Mouse (Mus musculus) layer of hippocampus, adult 9-10 months (tissue): ENCODE data around the gene Med18.
"Not testable (repeated sequence)": the region's sequence is repeated elsewhere in the genome, so short reads cannot be mapped to it uniquely, and the experiment has no call there.

Source experiments
- DNase-seq: peaks from one replicate; pipeline ENCODE4 v3.0.0; 2022; ENCODE audit warnings: low spot score

Med18 gene

DNA sequence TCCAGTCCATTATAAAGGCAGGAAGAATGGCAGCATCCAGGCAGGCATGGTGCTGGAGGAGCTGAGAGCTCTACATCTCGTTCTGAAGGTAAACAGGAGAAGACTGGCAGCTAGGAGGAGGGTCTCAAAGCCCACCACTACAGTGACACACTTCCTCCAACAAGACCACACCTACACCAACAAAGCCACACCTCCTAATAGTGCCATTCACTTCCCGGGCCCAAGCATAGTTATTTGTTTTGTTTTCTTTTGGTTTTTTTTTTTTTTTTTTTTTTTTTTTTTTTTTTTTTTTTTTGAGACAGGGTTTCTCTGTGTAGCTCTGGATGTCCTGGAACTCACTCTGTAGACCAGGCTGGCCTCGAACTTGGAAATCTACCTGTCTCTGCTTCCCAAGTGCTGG lies 18.4 kb upstream of the Med18 start:
- DNase-seq = not testable (repeated sequence)

DNA sequence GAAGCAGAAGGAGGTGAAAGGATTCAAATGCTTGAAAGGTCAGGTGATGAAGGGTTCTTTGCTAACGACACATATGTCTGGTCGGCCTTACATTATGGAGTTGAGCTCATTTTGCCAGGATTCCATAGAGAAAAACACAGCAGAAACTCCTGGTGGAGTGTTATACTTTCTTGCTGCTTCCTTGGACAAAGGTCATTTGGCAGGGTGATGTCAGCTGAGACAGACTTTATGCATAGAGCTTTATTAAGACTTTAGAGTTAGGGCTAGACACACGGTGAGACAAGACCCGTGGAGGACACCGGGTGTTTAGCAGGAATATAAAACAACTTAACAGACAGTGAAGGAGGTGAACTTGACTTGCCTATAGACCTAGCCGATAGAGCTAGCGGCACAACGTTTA lies 14.1 kb upstream of the Med18 start:
- no peak for DNase-seq

DNA sequence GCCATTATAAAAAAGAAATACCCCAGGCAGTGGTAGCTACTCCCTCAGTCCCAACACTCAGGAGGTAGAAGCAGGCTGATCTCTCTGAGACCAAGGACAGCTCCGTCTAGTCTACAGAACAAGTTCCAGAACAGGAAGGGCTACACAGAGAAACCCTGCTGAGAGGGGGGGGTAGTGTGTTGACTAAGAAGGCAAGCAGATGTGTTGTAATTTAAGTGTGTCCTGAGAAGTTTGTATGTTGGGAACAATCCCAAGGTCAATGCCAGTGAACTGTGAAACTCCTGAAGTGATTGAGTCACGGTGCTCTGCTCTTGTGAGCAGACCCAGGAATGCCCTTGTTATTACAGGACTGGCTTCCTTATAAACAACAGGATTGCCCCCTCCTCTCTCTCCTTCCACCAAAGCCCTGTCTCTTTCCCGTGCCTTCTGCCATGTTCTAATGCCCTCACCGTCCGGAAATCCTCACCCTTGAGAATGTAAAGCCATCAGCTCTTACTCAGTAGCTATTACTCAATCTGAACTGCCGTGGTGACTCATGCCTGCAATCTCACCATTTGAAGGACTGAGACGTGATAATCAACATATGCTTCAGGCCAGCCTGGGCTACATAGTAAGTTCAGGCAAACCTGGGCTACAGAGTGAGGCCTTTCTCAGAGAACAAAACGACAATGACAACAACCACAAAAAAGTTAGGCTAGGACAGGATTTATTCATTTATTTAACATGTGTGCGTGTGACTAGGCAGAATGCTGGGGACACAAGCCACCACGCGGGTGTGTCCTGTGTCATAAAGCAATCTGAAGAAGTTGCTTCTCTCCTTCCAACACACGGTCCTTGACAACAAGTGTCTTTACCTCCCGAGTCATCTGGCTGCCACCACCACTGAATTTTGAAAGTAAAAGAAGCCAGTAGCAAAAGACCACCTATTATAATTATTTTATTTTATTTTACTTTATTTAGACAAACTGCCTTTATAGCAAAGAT lies 12.5 kb upstream of the Med18 start:
- no peak for DNase-seq

DNA sequence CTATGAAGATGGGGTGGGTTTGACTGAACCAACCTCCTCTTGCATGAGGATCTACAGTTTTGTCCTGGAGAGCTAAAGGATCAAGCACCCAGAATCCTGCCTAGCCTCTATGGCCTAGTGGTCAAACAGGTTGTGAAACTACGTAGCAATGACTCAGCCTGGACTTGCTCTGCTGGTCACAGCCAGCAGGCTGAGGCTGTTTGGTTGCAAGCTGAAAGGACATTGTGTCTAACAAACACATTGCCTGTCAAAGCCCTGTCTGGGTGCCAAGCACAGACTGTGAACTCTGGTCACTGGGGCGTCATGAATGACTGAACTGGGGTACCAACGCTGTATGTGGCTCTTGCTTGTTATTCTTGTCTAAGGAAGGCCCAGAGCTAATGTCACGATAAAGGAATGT lies 10.9 kb upstream of the Med18 start:
- DNase-seq = no peak

DNA sequence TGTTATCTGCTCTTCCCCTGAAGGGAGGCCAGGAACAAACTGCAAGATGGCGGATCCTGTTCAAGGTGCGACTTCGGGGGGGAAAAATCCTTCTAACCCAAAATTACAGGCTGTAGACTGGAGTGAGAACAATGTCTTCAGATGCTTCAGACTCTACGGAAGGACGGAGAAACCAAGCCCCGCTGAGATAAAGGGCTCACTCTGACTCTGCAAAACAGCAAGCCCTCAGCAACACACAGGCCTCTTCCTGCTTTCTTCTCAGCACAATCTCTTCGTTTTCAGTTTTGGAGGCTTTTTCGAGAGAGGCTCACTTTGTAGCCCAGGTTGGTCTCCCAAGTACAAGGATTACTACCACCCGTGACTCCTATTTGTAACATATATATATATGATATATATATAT lies 9.7 kb upstream of the Med18 start:
- DNase-seq = no peak

DNA sequence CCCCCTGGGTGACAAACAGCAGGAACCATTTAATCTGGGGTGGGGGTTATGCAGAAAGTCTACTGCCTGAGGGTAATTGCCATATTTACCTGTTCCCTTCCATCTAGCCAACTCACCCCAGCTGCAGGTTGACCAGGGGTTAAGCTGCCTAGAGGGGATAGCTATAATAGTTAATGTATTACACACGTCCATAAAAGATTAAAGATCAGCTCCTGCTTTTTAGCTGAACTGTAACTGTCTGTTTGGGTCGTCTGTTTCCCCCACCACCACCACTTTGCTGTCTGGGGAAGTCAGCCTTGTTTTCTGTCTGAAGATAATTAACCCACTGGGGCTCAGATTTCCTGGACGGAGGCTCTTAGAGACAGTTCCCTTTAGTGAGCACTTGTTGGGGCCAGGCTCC lies 6.2 kb upstream of the Med18 start:
- DNase-seq = no peak

DNA sequence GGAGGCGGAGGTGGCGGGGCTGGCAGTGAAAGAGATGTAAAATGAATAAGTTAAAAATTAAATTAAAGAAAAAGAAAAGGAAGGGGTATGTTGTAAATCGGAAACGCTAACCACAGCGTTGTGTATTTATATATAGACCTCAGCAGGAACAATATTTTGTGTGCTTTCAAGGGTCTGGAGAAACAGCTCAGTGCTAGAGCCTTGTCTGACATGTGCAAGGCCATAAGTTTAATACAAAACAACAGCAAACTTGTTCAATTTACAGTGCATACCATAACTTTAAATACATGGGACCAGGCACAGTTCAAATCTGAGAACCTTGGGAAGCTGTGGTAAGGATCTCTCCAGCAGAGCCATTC lies 513 bp upstream of the Med18 start:
- no peak for DNase-seq

DNA sequence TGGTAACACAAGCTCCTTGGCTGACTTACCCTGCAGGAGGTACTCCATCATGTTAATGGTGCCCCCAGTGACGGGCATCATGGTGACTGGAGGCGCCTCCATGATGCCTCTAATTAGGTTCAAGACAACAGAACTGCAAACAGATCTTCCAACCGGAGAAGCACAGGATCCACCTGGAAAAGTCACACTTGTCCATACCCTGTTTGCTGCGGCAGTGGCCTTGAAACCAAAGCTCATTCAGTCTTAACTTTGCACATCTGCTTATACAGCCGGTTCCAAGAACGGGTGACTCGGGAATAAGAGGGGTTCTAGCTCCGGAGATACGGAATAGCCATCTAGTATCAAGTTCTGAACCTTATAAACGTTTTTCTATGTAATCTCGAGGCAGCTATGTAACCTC lies 885 bp downstream of the Med18 start:
- DNase-seq = no peak

DNA sequence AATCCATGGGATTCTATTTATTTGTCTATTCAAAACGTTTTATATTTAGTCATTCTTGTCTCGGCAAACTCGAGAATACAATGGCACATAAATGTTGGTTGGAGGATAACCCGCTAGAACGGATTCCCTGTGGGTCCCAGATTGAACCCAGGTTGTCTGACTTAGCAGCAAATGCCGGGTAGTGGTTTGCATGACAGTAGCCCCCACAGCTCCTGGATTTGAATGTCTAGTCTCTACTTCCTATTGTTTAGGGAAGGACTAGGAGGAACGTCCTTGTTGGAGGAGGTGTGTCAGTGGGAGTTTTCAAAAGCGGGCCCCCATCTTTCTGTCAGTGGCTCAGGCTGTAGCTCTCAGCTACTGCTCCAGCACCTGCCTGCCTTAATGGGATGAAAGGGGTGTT lies 3.5 kb downstream of the Med18 start:
- no peak for DNase-seq

DNA sequence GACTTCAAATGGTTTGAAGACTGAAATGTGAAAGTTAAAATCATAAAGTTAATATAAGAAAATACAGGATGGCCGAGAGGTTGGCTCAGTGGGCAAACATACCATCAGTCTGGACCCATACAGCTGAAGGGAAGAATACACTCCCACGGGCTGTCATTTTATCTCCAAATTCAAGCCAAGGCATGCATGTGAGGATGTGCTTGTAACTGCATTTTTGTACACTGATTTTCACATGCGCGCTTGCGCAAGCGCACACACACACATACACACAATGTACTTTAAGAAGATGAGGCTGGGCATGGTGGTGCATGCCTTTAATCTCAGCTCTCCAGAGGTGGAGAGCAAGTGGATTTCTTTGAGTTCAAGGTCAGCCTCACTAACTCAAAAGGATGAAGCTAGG lies 8.2 kb downstream of the Med18 start:
- no peak for DNase-seq

DNA sequence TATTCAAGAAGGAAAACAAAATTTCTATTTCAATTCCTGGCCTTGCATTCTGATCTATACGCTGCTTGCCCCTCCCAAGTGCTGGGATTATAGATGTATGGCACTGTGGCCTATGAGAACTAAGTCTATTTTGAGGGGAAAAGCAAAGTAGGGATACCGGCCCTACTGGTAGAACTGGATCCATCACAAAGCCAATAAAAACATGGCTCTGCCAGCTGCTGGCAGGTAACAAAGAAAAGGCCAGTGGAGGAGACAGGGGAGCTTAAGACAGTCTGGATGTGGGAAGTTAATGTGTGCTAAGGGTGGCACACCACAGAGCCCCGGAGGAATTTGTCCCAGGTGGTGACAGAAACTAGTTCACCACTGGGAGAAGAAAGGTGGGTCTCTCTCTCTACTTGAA lies 8.6 kb downstream of the Med18 start:
- DNase-seq = no peak

DNA sequence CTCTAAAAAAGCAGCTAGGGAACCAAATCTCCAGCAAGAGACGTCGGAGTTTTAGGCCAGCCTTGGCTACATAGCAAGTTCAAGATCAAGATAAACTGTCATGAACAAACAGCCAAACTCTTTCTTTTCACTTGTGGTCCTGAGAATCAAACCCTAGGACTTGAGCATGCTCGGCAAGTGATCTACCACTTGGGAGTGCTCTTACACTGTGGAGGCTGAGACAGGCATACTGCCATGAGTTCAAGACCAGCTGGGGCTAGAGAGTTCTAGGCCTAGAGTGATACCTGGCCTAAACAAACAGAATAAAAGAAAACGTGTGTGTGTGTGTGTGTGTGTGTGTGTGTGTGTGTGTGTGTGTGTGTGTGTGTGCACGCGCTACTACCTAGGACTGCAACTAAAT lies 9.5 kb downstream of the Med18 start:
- DNase-seq = no peak

DNA sequence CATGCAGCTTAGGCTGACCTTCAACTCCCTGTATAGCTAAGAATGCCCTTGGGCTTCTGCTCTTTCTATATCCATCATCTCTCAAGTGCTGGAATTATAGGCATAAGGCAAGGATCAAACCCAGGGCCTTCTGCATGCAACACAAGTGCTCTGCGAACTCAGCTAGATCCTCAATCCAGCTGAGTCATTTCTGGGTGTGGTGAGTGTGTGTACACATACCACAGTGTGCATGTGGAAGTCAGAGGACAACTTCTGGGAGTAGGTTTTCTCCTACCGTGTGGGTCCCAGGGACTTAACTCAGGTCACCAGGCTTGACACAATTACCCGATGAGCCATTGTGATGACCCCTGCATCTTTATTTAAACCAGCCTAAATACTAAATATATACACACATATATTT lies 13.9 kb downstream of the Med18 start:
- DNase-seq = no peak

DNA sequence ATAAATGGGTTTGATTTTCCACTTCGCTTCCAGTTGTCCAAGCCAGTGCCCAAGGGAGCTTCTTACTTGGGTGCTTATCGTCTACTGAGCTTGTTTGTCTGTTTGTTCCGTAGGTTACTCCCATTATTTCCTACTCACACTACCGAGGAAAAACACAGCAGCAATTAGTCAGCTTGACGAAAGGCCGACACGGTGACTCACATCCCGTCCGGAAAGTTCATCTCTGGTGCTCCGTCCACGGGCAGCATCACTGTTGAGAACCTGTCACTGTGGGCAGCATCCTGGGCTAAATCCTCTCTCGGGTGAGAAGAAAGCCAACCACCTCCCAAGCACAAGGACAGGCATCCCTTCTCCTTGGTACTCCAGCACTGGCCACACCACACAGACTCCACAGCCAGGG lies 17.6 kb downstream of the Med18 start:
- DNase-seq = no peak

DNA sequence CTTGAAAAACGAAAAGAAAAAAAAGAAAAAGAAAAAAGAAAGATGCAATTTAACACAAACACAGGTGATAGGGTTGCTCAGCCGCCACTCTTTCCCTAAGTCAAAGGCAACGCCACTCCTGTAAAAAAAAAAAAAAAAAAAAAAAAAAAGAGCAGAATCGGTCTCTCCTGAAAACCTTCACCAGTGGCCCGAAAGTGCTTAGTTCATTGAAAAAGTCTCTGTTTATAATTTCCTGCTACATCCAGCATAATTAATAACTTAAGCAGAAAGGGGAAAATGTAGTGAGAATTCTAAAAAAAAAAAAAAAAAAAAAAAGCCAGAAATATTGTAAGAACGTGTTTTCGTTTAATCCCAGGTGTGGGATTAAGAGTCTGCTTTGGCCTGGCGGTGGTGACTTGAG lies 19.2 kb downstream of the Med18 start:
- DNase-seq = no peak

DNA sequence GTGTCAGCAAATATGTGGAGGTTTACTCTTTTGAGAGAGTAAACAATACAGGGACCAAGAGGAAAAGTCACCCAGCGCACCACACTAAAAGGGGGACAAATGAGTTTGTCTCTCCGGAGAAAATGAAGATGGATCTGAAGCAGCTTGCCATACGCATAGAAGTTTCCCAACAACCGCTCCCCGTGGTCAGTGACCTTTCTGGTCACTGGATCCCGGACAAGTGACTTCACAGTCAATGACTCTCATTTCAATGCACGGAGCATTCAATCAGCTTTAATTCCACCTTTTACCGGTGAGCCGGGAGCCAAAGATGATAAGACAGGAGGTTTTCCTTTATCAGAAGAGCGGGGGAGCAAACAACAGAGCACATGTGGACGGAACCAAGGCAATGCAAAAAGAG lies 25.9 kb downstream of the Med18 start:
- no peak for DNase-seq

DNA sequence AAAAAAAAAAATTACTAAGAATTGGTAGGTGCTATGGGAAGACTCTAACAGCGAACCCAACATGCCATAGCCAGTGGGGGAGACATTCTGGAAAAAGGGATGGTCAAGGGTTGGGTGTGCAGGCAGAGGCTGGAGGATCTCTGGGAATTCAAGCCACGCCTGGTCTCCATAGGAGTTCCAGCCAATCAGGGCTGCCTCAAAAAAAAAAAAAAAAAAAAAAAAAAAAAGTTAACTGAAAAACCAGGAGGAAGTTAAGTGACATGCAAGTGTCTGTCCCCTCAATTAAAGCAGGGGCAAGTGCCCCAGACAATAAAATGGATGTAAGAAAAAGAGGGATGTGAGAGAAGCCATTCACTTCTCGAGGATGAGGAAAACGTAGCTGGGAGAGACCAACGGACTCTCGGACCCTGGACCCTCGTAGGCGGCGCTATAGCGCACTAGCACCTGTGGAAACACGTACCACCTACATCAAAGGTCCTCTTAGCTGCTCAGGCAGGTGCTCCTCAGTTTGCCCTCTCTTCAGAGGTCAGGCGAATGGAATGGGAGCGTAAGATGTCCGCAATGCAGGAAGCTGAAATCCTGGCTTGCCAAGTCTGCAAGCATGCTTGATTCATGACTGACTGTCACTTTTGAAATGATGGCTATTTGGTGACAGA lies 30.9 kb downstream of the Med18 start:
- no peak for DNase-seq

DNA sequence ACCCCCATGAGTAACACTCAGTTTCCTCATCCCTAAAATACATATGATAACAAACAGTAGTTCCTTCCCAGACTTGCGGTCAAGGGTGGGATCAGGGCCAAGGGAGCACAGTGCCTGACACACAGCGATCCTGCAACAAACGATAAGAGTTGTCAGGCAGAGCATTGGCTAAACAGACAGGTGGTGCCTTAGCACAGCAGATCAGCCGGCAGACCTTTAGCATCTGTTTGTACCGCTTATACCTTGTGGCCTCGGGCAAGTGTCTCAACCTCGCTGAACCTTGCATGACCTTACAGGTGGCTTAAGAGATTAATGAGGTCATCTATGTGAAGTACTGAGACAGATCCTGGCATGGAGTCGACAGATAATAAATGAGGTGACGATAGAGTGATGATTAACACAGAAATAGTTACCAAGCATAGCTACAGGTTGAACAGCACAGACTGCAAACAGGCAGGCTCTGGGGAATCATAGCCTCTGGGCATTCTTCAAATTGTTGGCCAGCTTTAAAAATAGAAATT lies 35.6 kb downstream of the Med18 start:
- no peak for DNase-seq

DNA sequence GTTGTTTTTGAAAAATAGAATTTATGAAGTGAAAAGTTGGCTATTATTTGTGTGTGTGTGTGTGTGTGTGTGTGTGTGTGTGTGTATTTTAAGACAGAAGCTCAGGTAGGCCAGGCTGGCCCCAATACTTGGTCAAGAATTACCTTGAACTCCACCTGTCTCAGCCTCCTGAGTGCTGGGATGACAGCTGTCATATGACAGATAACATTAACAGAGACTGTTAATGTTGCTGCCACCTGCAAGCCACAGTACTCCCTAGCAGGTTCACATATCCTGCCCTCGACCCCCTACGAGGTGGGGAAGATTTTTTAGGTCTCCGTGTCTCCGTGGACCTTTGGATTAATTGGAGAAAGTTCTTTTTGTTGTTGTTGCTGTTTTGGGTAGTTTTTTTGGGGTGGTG lies 36.2 kb downstream of the Med18 start:
- no peak for DNase-seq

DNA sequence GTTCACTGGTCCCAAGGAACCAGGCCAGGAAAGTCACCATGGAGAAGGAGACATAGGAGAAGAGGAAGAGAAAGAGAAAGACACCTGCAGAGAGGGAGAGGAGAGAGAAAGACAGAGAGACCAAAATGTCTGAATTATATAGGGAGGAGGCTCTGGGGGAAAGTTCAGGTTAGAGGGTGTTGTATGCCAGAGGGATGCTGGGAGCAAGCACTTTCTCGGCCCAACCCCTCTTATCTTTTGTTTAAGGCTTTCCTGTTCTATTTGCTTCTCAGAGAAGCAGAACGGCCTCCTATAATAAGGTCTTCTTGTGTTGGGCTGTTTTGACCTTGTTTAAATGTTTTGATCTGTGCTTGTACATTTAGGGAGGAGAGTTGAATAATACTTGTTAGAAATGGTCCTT lies 37.7 kb downstream of the Med18 start:
- DNase-seq = no peak

DNA sequence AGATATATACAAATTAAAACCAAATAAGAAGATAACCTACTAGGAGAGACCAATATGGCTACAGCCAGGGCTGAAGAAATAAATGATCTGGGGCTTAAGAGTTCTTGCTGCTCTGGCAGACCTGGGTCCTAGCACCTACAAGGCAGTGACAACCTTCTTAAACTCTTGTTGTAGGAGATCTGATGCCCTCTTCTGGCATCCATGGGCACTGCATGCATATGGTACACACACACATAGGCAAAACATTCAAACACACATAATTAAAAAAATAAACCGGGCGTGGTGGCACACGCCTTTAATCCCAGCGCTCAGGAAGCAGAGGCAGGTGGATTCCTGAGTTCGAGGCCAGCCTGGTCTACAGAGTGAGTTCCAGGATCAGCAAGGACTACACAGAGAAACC lies 39.0 kb downstream of the Med18 start:
- DNase-seq = no peak

DNA sequence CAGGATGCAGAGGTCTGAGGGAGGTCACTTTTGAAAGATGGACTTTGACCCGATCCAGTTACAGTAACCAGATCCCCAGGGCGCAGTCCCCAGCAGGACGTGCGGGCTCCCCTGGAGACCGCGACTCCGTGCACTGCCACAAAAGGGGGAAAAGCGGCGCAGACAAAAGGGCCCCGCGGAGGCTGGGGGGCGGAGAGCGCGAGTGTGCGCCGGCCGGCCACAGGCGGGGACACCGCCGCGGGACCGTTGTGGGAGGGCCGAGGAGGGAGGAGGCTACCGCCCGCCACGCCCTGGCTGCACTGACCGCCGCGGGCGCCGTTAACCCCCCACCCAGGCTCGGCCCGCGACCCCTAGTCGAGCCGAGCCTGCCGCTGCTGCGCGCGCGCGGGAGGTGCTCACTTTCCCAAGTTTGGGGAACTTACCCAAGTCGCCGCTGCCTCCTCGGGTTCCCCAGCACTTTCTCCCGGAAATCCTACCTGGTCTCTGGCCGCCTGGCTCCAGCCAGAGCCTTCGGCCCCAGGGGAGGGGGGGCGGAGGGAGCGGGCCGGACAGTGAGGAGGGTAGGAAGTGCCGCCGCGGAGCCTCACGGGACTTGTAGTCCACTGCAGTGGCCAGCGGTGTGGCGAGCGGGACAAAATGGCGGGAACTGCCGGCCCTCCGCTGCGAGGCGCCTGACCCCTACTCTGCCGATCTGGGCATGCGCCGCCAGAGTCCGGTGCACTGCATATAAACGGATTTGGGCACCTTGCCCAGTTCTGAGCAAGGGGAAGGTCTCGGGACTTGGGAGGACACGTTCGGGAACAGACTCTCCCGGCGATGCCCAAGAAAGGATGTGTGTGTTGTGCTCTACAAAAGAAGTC lies 41.6 kb downstream of the Med18 start, which contains the start of gene Phactr4:
TSS of gene Phactr4 (minus strand) at position 567 of the 860 bp plus-strand sequence.
- DNase-seq = peak; percentile 72

DNA sequence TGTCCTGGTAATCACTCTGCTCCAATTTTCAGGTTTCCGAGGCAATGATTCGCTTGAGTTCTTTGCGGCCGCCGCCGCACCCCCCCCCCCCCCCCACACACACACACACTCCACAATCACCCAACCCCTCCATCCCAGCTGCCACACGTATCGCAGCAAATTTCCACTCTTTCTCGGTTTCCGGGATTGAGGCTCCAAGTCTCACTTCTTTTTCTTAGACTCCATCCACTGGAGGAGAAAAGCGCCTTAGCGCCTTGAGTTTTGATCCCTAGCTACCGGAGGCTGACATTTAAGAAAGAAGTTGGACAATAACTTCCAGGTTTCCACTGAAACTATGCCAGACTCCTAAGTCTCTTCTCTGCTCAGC lies 42.2 kb downstream of the Med18 start:
- DNase-seq = no peak
